Mouse (Mus musculus): Measurements from ENCODE around the gene Foxn2. TPM values are rescaled to one million over a fixed set of nuclear protein-coding genes. Genes with fewer than 3 reads are reported as not detected.
A peak's percentile ranks its signal among the peaks of the same experiment; 100 is the strongest.

Foxn2 gene
- 12.7 and 13.5 TPM in 2 replicates for polyA plus RNA-seq (2016; fragmentation: Nextera tagmentation; extraction: Ambion mirVana)

DNA sequence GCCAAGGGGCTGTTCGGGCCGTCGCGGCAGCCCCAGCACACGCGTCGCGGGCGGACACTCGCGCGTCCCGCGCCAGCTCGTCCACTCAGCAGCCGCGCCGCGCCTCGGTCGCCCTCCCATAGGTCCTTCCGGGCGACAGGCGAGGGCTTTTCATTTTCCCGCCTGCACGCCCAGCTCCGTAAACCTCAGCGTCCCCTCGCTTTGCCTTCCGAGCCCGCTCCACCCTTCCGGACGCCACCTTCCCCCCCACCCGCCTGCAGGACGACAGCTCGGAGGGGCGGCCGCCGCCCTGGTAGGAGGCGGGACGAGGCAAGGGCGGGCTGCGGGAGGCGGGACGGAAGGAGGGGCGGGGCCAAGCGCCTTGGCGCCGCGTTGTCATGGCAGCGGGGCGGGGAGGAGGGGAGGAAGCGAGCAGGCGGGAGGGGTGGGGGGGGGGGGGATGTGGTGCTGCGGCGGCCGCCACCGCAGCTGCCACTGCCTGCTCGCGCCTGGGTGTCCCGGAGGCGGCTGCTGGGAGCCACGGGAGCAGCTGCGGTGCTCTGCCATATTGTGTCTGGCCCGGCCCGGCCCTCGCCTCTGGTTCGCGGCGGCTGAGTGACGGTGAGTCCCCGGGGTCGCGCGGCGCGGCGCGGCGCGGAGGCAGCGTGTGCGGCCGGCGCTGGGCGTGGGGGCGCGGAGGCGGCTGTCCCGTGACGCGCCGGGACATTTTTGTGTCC is at the start of gene Foxn2:
TSS of gene Foxn2 (plus strand) at position 427 of the 716 bp plus-strand sequence.
- Histone ChIP-seq H3K27ac (peak within 1 kb of the TSS; percentile 96), H3K36me3 (no peaks in the 10 kb centered on the region), H3K27me3 (ENCODE audit: insufficient read depth, poor library complexity, severe bottlenecking) (no peaks in the 10 kb centered on the region), H3K4me3 (peak within 1 kb of the TSS; percentile 93), H3K9me3 (no peaks in the 10 kb centered on the region), H3K4me1 (peaks cover 26% of the 10 kb centered on the region)
- DNase-seq (ENCODE audit: low spot score): peak; percentile 98
- WGBS: under 1% methylated on average over 65 of the region's 93 CpGs

DNA sequence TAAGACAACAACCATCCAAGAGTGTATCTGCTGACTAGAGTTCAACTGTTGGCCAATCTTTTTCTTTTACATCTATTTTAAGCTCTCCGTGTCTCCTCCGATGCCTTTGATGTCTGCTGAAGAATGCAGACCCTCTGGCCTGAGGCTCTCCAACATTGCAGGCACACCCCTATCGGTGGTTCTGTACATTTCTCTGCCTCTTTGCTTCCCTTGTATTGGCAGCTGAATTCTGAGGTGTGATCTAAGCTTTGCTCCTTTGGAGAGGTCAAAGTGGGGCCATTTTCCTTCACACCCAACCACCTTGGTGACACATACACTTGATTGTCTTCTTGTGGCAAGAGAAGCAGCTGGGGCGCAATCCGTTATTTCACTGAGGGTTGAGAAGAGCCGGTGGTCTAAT is 43.0 kb upstream of the Foxn2 start:
- WGBS: 69% methylated on average over 6 of the region's 6 CpGs
- peaks cover 5% of the 10 kb centered on the region; the same call in 1 of the 2 replicates for H3K4me1 ChIP-seq
- no peaks in the 10 kb centered on the region for H3K27me3 ChIP-seq (ENCODE audit: insufficient read depth, poor library complexity, severe bottlenecking)
- DNase-seq (ENCODE audit: low spot score): peak; percentile 60
- no peak overlapping the region for H3K27ac ChIP-seq
- H3K36me3 ChIP-seq: no peaks in the 10 kb centered on the region
- no peaks in the 10 kb centered on the region for H3K9me3 ChIP-seq
- no peak overlapping the region for H3K4me3 ChIP-seq

DNA sequence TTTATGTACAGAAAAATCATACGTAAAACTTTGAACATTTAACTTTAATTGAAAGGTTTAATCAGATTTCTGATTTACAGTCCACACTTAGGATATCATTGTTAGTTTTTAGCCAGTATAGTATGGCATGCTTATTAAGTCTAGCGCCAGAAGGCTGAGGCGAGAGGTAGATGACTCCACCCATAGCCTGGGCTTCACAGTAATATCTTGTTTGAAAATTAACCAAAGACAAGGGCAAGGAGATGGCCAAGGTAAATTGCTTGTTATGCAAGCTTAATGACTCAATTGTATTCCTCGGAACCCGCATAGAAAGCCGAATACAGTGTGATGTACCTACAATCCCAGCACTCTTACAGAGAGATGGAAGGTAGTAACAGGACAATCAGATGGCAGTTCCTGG is 42.4 kb upstream of the Foxn2 start:
- Histone ChIP-seq H3K9me3 (no peaks in the 10 kb centered on the region), H3K4me1 (peaks cover 5% of the 10 kb centered on the region; the same call in 1 of the 2 replicates), H3K27me3 (ENCODE audit: insufficient read depth, poor library complexity, severe bottlenecking) (peaks cover 3% of the 10 kb centered on the region; the same call in 1 of the 2 replicates), H3K4me3 (no peak overlapping the region), H3K27ac (no peak overlapping the region), H3K36me3 (no peaks in the 10 kb centered on the region)
- 91% methylated on average over 6 of the region's 6 CpGs for WGBS
- DNase-seq (ENCODE audit: low spot score): peak; percentile 42

DNA sequence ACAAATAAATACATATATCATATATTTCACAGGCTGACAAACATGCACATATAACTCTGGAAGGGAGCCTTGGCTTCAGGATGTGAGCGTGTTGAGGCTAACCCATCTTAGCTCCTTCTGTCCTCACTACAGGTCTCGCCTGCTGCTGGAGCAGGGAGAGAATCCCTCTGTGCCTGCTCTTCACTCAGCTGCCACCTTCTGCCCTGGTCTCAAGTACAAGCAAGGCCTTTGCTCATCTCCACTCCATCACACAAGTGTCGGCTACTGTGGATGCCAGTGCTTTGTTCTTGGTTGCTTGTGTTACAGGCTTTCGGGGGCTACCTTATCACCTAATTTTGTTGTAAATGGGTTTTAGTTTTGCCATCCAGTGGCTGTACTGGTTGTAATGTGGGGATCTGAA is 41.7 kb upstream of the Foxn2 start:
- Histone ChIP-seq H3K4me1 (peaks cover 5% of the 10 kb centered on the region; the same call in 1 of the 2 replicates), H3K27ac (no peak overlapping the region), H3K27me3 (ENCODE audit: insufficient read depth, poor library complexity, severe bottlenecking) (peaks cover 11% of the 10 kb centered on the region; the same call in 1 of the 2 replicates), H3K4me3 (no peak overlapping the region), H3K9me3 (no peaks in the 10 kb centered on the region), H3K36me3 (no peaks in the 10 kb centered on the region)
- WGBS: 56% methylated on average over 4 of the region's 4 CpGs
- DNase-seq (ENCODE audit: low spot score): peak; percentile 73

DNA sequence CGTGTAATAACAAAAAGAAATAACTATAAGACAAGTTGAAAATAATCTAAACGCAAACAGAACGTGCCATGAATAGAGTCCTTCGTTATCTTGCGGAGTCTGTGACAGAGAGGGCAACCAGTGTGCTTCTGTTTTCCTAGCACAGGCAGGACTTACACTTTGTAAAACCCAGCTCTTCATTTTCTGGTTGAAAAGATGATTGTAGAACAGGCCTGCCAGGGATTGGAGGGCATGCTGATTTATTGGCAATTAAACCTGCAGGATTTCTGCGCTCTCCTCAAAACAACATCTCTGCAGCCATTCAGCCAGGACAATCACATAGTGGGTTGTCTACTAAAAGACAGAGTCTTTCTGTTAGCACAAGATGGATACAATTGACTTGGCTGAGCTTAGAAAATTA is 40.4 kb upstream of the Foxn2 start:
- H3K36me3 ChIP-seq: no peaks in the 10 kb centered on the region
- peak; percentile 9 for DNase-seq (ENCODE audit: low spot score)
- peaks cover 12% of the 10 kb centered on the region; the same call in 1 of the 2 replicates for H3K27me3 ChIP-seq (ENCODE audit: insufficient read depth, poor library complexity, severe bottlenecking)
- H3K4me3 ChIP-seq: no peak overlapping the region
- H3K4me1 ChIP-seq: peaks cover 5% of the 10 kb centered on the region; the same call in 1 of the 2 replicates
- H3K9me3 ChIP-seq: no peaks in the 10 kb centered on the region
- WGBS: 72% methylated on average over 6 of the region's 6 CpGs
- no peak overlapping the region for H3K27ac ChIP-seq

DNA sequence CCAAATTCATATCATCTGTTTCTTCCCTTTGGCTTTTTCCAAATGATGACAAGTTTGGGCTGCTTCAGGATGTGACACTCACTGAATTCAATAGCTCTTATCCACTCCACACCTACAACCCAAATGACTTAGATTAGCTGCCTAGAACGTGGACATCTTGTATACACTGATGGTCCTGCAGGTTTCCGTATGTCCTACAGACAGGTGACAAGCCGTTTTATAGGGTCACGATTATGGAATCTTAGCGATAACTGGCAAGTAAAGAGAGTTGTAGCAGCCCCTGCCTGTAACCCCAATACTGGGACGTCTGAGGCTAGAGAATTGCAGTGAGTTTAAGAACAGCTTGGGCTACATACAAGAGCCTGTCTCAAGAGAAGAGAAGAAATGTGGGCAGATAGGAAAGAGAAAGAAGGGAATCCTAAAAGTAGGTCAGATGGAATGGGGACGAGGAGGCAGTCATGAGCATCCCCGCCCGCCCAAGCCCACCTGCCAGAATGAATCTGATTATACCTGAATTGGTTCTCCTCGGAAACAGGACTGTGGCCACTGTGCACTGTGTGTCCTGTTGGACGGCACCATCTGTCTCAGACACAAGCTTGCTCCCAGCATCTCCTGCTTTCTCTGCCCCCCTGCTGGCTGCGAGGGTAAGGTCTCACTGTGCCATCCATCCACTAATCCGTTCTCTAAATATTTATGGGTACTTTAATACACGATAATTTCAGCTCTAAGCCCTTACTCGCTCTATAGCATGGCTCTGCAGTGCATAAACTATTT is 39.6 kb upstream of the Foxn2 start:
- WGBS: 68% methylated on average over 15 of the region's 15 CpGs
- no peaks in the 10 kb centered on the region for H3K36me3 ChIP-seq
- no peak overlapping the region for H3K4me3 ChIP-seq
- peak; percentile 47 for DNase-seq (ENCODE audit: low spot score)
- H3K9me3 ChIP-seq: no peaks in the 10 kb centered on the region
- H3K4me1 ChIP-seq: peaks cover 5% of the 10 kb centered on the region; the same call in 1 of the 2 replicates
- H3K27ac ChIP-seq: no peak overlapping the region
- peaks cover 12% of the 10 kb centered on the region; the same call in 1 of the 2 replicates for H3K27me3 ChIP-seq (ENCODE audit: insufficient read depth, poor library complexity, severe bottlenecking)

DNA sequence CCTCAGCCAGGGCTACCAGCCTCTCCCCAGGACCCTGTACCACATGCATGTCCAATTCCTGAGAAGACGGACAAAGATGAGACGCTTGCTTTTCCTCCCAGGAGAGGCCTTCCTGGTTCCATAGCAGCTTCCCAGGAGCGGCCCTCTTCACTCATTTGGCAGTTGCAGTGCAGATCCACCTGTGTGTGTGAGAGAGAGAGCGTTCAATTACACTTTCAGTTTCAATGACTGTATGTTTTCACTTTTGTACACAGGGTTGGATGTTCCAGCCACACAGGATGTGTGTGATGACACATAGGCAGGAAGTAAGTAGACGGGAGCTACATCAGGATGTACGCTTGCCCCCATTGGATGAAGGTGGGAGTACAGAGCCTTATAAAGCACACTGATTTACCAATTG is 37.2 kb upstream of the Foxn2 start:
- H3K36me3 ChIP-seq: no peaks in the 10 kb centered on the region
- no peak for DNase-seq (ENCODE audit: low spot score)
- H3K4me1 ChIP-seq: no peaks in the 10 kb centered on the region
- H3K4me3 ChIP-seq: no peak overlapping the region
- peaks cover 12% of the 10 kb centered on the region; the same call in 1 of the 2 replicates for H3K27me3 ChIP-seq (ENCODE audit: insufficient read depth, poor library complexity, severe bottlenecking)
- H3K27ac ChIP-seq: no peak overlapping the region
- no peaks in the 10 kb centered on the region for H3K9me3 ChIP-seq
- WGBS: 71% methylated on average over 6 of the region's 6 CpGs

DNA sequence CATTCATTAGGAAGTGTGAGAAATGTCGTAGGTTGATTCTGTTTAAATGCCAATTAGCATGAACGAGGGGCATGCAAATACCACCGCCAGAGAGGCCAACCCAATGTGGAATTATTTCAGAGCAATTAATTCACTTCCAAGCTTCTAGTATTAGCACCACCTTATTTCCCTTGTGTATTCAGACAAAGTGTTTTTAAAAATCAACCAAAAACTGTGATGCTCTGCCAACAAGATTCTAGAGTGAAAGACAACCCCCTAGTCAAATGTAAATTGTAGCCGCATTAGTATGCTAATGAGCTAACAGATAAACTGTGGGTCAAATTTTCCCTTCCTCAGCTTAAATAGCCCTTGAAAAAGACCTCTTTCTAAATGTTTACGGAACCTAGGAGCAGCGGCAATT is 36.0 kb upstream of the Foxn2 start:
- WGBS: 7% methylated on average over 6 of the region's 6 CpGs
- peaks cover 12% of the 10 kb centered on the region; the same call in 1 of the 2 replicates for H3K27me3 ChIP-seq (ENCODE audit: insufficient read depth, poor library complexity, severe bottlenecking)
- peak overlapping the region; percentile 48 for H3K4me3 ChIP-seq
- no peaks in the 10 kb centered on the region for H3K9me3 ChIP-seq
- peak; percentile 27 for DNase-seq (ENCODE audit: low spot score)
- H3K4me1 ChIP-seq: no peaks in the 10 kb centered on the region
- H3K27ac ChIP-seq: no peak overlapping the region
- H3K36me3 ChIP-seq: no peaks in the 10 kb centered on the region

DNA sequence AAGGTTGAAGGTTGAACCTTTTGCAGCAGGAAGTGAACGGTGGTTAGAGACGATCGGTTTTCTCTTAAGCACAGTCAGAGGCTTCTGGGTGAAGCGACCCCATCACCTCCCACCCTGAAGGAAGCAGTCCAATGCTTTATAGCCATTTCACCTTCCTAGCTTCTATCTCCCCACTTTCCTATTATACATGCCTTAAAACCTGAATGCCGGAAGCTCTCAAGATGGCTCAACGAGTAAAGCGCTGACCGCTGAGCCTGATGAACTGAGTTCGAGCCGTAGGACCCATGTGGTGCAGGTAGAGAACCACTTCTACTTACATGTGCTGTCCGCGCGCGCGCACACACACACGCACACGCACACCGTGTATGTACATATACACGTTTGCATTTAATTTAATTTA is 35.4 kb upstream of the Foxn2 start:
- no peaks in the 10 kb centered on the region for H3K36me3 ChIP-seq
- H3K9me3 ChIP-seq: no peaks in the 10 kb centered on the region
- DNase-seq (ENCODE audit: low spot score): peak; percentile 71
- no peak overlapping the region for H3K27ac ChIP-seq
- H3K4me1 ChIP-seq: no peaks in the 10 kb centered on the region
- H3K4me3 ChIP-seq: peak overlapping the region; percentile 48
- peaks cover 12% of the 10 kb centered on the region; the same call in 1 of the 2 replicates for H3K27me3 ChIP-seq (ENCODE audit: insufficient read depth, poor library complexity, severe bottlenecking)
- WGBS: 25% methylated on average over 19 of the region's 19 CpGs

DNA sequence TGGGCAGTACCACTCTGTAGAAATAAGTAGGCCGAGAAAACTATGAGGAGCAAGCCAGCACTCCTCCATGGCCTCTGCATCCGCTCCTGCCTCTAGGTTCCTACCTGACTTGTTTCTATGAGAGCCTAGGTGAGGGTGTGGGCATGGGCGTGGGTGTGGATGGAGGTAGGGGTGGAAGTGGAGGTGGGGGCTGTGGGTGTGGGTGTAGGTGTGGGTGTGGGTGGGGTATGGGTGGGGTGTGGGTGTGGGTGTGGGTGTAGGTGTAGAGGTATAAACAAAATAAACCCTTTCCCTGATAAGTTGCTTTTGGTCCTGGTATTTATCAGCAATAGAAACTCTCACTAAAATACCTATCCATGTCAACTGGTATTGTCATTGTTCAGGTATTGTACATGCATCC is 30.8 kb upstream of the Foxn2 start:
- H3K4me3 ChIP-seq: no peak overlapping the region
- WGBS: 85% methylated on average over 3 of the region's 3 CpGs
- peak; percentile 4 for DNase-seq (ENCODE audit: low spot score)
- no peaks in the 10 kb centered on the region for H3K36me3 ChIP-seq
- H3K27ac ChIP-seq: no peak overlapping the region
- no peaks in the 10 kb centered on the region for H3K27me3 ChIP-seq (ENCODE audit: insufficient read depth, poor library complexity, severe bottlenecking)
- H3K4me1 ChIP-seq: peaks cover 5% of the 10 kb centered on the region; the same call in 1 of the 2 replicates
- no peaks in the 10 kb centered on the region for H3K9me3 ChIP-seq

DNA sequence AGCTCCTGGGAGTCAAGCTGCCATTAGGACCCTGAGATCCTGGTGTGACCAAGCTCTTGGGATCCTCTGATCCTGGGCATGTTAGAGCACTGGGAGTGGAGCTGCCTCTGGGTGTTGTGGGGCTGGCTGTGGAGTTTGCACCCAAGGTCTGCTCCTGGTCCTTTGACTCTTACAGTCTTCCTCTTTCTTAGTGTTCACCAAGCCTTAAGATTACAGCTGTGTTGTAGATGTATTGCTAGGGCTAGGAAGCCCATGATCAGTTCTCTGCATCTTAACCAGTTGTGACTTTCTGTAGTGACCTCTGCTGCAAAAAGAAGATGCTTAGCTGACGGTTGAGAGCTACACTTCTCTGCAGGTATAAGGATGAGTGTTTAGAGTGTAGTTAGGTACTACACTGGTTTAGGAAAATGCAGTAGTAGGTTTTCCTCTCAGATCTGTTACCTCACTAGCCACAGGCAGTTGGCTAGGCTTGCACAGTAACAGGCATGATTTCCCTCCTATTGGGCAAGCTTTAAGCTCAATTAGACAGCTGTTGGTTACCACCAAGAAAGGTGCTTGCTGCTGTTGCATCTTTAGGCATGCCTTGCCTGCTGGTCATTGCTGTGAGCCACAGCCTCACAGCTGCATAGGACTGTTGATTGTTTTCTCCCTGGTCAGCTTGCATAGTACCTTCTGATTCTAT is 27.2 kb upstream of the Foxn2 start:
- H3K36me3 ChIP-seq: no peaks in the 10 kb centered on the region
- H3K4me1 ChIP-seq: peaks cover 5% of the 10 kb centered on the region; the same call in 1 of the 2 replicates
- no peak overlapping the region for H3K27ac ChIP-seq
- no peaks in the 10 kb centered on the region for H3K9me3 ChIP-seq
- 71% methylated on average over 1 of the region's 1 CpGs for WGBS
- no peak overlapping the region for H3K4me3 ChIP-seq
- H3K27me3 ChIP-seq (ENCODE audit: insufficient read depth, poor library complexity, severe bottlenecking): no peaks in the 10 kb centered on the region
- peak; percentile 61 for DNase-seq (ENCODE audit: low spot score)

DNA sequence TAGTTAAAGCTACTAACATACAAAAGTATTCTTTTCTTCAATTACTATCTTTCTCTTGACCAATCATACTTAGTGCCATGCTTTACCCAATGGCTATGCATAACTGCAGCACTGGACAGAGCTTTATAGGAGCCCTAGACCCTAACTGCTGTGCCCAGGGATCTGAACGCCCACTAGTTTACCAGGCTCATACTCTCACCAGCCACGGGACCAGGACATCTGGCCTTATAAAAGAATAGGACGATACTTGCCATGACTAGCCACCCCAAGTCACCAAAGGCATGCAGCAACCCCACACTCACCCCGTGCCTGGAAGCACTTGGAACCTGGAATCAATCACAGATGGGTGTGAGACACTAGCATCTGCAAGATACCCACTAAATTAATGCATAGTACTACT is 20.1 kb upstream of the Foxn2 start:
- Histone ChIP-seq H3K4me3 (no peak overlapping the region), H3K4me1 (no peaks in the 10 kb centered on the region), H3K9me3 (no peaks in the 10 kb centered on the region), H3K36me3 (no peaks in the 10 kb centered on the region), H3K27me3 (ENCODE audit: insufficient read depth, poor library complexity, severe bottlenecking) (no peaks in the 10 kb centered on the region), H3K27ac (no peak overlapping the region)
- peak; percentile 62 for DNase-seq (ENCODE audit: low spot score)
- 81% methylated on average over 4 of the region's 4 CpGs for WGBS

Data from heart, embryonic 10.5 days (tissue).